Comparison of ENCODE assay signal across 18 mouse cellular contexts in the genomic region with DNA sequence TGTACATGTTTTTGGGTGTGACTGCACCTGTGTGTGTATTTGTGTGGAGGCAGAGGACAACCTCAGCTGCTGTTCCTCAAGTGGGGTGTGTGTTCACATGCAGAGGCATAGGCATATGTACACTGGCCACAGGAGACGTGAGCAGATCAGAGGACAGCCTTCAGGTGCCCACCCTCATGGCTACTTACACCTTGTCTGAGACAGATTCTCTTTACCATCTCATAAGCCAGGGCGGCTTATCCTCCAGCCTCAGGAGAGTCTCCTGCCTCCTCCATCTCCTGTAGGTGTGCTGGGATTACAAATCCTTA. TPM values are rescaled to one million over a fixed set of nuclear protein-coding genes. Genes with fewer than 3 reads are reported as not detected.
DNase-seq lines count a peak whose midpoint lies in the region; ATAC-seq and TF ChIP-seq lines count a peak whose summit lies in the region.
"Had no signal": no experiment of that assay in that cellular context is flagged by ENCODE, and none has a peak within 500 bp of the region (broad histone marks: within the 10 kb centered on the region; RNA-seq: fewer than 3 reads in every experiment).

No protein-coding gene starts in this region.

- ATAC-seq in heart, embryonic 13.5 days (ENCODE audit: extremely low read depth, insufficient number of reproducible peaks, low FRiP score, low TSS enrichment): no peak
- ATAC-seq in limb, embryonic 15.5 days (ENCODE audit: insufficient number of reproducible peaks, low FRiP score, low TSS enrichment, low read depth): no peak
- ATAC-seq in midbrain, embryonic 13.5 days: no peak
- ATAC-seq in midbrain, postnatal 0 days (ENCODE audit: low FRiP score): no peak
- ATAC-seq: intestine, postnatal 0 days; midbrain, embryonic 15.5 days had no signal

- no peak for DNase-seq in heart, adult 9 months (ENCODE audit: low spot score in 2 of 2)
- no peak for DNase-seq in limb, embryonic 10.5 days (ENCODE audit: low spot score)
- DNase-seq in midbrain, postnatal 0 days (ENCODE audit: low spot score): no peak
- DNase-seq: adrenal gland, adult 8-10 months; cerebellum, postnatal 14 days; retina, postnatal 1 day; right cerebral cortex, postnatal 25 days; spleen, adult 18-20 months; thymus, postnatal 25 days had no signal

- no peak overlapping the region for H3K4me2 ChIP-seq in heart, embryonic 13.5 days
- no peak overlapping the region for H3K4me2 ChIP-seq in limb, embryonic 15.5 days
- H3K4me2 ChIP-seq in midbrain, embryonic 13.5 days (replicated peaks): 0 out of 2 replicates have a peak overlapping the region, but pooled peaks have one; percentile 91
- H3K4me2 ChIP-seq in midbrain, postnatal 0 days (ENCODE audit: low read depth, low read length, poor library complexity, severe bottlenecking): no peak overlapping the region

- no peak overlapping the region for H3K9ac ChIP-seq in heart, embryonic 13.5 days
- H3K9ac ChIP-seq in limb, embryonic 15.5 days: no peak overlapping the region
- no peak overlapping the region for H3K9ac ChIP-seq in midbrain, embryonic 13.5 days (replicated peaks)
- no peak overlapping the region for H3K9ac ChIP-seq in midbrain, postnatal 0 days (replicated peaks; ENCODE audit: low read length, poor library complexity, severe bottlenecking)

- TF ChIP-seq CTCF in midbrain, postnatal 0 days (IDR thresholded peaks at IDR 0.05): no peak

- H3K9me3 ChIP-seq in heart, embryonic 13.5 days: no peaks in the 10 kb centered on the region
- H3K9me3 ChIP-seq in limb, embryonic 15.5 days: no peaks in the 10 kb centered on the region
- no peaks in the 10 kb centered on the region for H3K9me3 ChIP-seq in limb, embryonic 10.5 days (replicated peaks)
- H3K9me3 ChIP-seq in midbrain, embryonic 13.5 days: no peaks in the 10 kb centered on the region
- no peaks in the 10 kb centered on the region for H3K9me3 ChIP-seq in midbrain, postnatal 0 days (ENCODE audit: low read length)
- H3K9me3 ChIP-seq: embryonic facial prominence, embryonic 12.5 days; hindbrain, embryonic 10.5 days; lung, embryonic 15.5 days; midbrain, embryonic 15.5 days; neural tube, embryonic 13.5 days had no signal

- peak overlapping the region; percentile 90; the same call in 1 of the 2 replicates for H3K27ac ChIP-seq in heart, embryonic 13.5 days (replicated peaks)
- H3K27ac ChIP-seq in limb, embryonic 15.5 days: peak overlapping the region; percentile 93
- no peak overlapping the region for H3K27ac ChIP-seq in limb, embryonic 10.5 days
- peak overlapping the region; percentile 87; the same call in 1 of the 2 replicates for H3K27ac ChIP-seq in midbrain, embryonic 13.5 days
- H3K27ac ChIP-seq in midbrain, postnatal 0 days (ENCODE audit: low read depth, low read length): no peak overlapping the region

- H3K36me3 ChIP-seq in heart, embryonic 13.5 days: peaks cover 48% of the 10 kb centered on the region
- H3K36me3 ChIP-seq in limb, embryonic 15.5 days: peaks cover 42% of the 10 kb centered on the region
- H3K36me3 ChIP-seq in limb, embryonic 10.5 days: peaks cover 48% of the 10 kb centered on the region
- H3K36me3 ChIP-seq in midbrain, embryonic 13.5 days: peaks cover 29% of the 10 kb centered on the region
- H3K36me3 ChIP-seq in midbrain, postnatal 0 days (ENCODE audit: insufficient read depth, low read length): peaks cover 22% of the 10 kb centered on the region

- no peak overlapping the region for H3K4me3 ChIP-seq in heart, embryonic 13.5 days
- no peak overlapping the region for H3K4me3 ChIP-seq in limb, embryonic 15.5 days
- H3K4me3 ChIP-seq in limb, embryonic 10.5 days: no peak overlapping the region
- no peak overlapping the region for H3K4me3 ChIP-seq in midbrain, embryonic 13.5 days (replicated peaks)
- H3K4me3 ChIP-seq in midbrain, postnatal 0 days (ENCODE audit: low read depth, low read length): no peak overlapping the region

- no peaks in the 10 kb centered on the region for H3K27me3 ChIP-seq in heart, embryonic 13.5 days (replicated peaks)
- H3K27me3 ChIP-seq in limb, embryonic 15.5 days: no peaks in the 10 kb centered on the region
- no peaks in the 10 kb centered on the region for H3K27me3 ChIP-seq in limb, embryonic 10.5 days (ENCODE audit: low read depth, poor library complexity, severe bottlenecking)
- no peaks in the 10 kb centered on the region for H3K27me3 ChIP-seq in midbrain, embryonic 13.5 days
- no peaks in the 10 kb centered on the region for H3K27me3 ChIP-seq in midbrain, postnatal 0 days (ENCODE audit: insufficient read depth, low read length)
- H3K27me3 ChIP-seq: embryonic facial prominence, embryonic 12.5 days; lung, embryonic 15.5 days; midbrain, embryonic 15.5 days; neural tube, embryonic 13.5 days had no signal

- WGBS in heart, embryonic 13.5 days: 85% methylated on average over 2 of the region's 2 CpGs
- 98% methylated on average over 2 of the region's 2 CpGs for WGBS in limb, embryonic 15.5 days
- WGBS in limb, embryonic 10.5 days: 95% methylated on average over 2 of the region's 2 CpGs
- WGBS in midbrain, embryonic 13.5 days: 98% methylated on average over 2 of the region's 2 CpGs
- 98% methylated on average over 2 of the region's 2 CpGs for WGBS in midbrain, postnatal 0 days

- peaks cover 15% of the 10 kb centered on the region for H3K4me1 ChIP-seq in heart, embryonic 13.5 days
- H3K4me1 ChIP-seq in limb, embryonic 15.5 days: peaks cover 19% of the 10 kb centered on the region
- H3K4me1 ChIP-seq in limb, embryonic 10.5 days: peaks cover 16% of the 10 kb centered on the region
- H3K4me1 ChIP-seq in midbrain, embryonic 13.5 days (replicated peaks): peaks cover 18% of the 10 kb centered on the region
- H3K4me1 ChIP-seq in midbrain, postnatal 0 days (ENCODE audit: insufficient read depth, low read length): peaks cover 4% of the 10 kb centered on the region; the same call in 1 of the 2 replicates

RNA-seq across cellular contexts. Expression of gene Ap5z1, which starts 1.1 kb away (rescaled TPM):
- polyA plus RNA-seq in heart, embryonic 13.5 days (2015; fragmentation: Nextera tagmentation; extraction: Ambion mirVana): 6.9 and 7.4 TPM in 2 replicates
- polyA plus RNA-seq in limb, embryonic 15.5 days (2015; fragmentation: Nextera tagmentation; extraction: Ambion mirVana): 9.8 and 9.9 TPM in 2 replicates
- 11.2 and 16.2 TPM in 2 replicates for polyA plus RNA-seq in limb, embryonic 10.5 days (2016; fragmentation: Nextera tagmentation; extraction: Ambion mirVana)
- polyA plus RNA-seq in midbrain, embryonic 13.5 days (2015; fragmentation: Nextera tagmentation; extraction: Ambion mirVana): 14.3 and 14.8 TPM in 2 replicates
- 11.5 and 15.3 TPM in 2 replicates for total RNA-seq in midbrain, postnatal 0 days (2014; rRNA removed)
- polyA plus RNA-seq in midbrain, postnatal 0 days (2015; fragmentation: Nextera tagmentation; extraction: Ambion mirVana): 6.6 and 7.1 TPM in 2 replicates

Comparison
In these comparisons a context has a peak if more than half of its experiments do, and no peak if none do; other contexts are left out.
1. H3K27ac ChIP-seq: peak in heart, embryonic 13.5 days (single experiment), limb, embryonic 15.5 days (single experiment) and midbrain, embryonic 13.5 days (single experiment); none in limb, embryonic 10.5 days (single experiment) and midbrain, postnatal 0 days (single experiment).